Mouse (Mus musculus): ENCODE measurements around the gene Adsl.

The Adsl gene

GRCm38 (mm10) chr15:80941468-80942040 is 6.7 kb upstream of the Adsl start:
- no peak for DNase-seq

GRCm38 (mm10) chr15:80945851-80946250 is 2.4 kb upstream of the Adsl start:
- DNase-seq = peak in 1 of 2 experiments; percentile 37

- no peak for DNase-seq
These were observed 1.1 kb downstream of the Adsl start for GRCm38 (mm10) chr15:80949431-80949830.

- no peak for DNase-seq
These were observed 1.8 kb downstream of the Adsl start for GRCm38 (mm10) chr15:80950055-80950454.

- no peak for DNase-seq
These were observed 5.7 kb downstream of the Adsl start for GRCm38 (mm10) chr15:80953971-80954370.

- DNase-seq = no peak
These were observed 6.6 kb downstream of the Adsl start for GRCm38 (mm10) chr15:80954861-80955260.

- DNase-seq = no peak
These were observed 7.6 kb downstream of the Adsl start for GRCm38 (mm10) chr15:80955836-80956438.

GRCm38 (mm10) chr15:80969371-80969770 is 21.1 kb downstream of the Adsl start:
- DNase-seq = no peak

- no peak for DNase-seq
These were observed 26.0 kb downstream of the Adsl start for GRCm38 (mm10) chr15:80974311-80974710.

- DNase-seq = no peak
These were observed 27.4 kb downstream of the Adsl start for GRCm38 (mm10) chr15:80975666-80976065.

- DNase-seq = peak; percentile 92 to 95
These were observed 29.5 kb downstream of the Adsl start, which contains the start of gene Sgsm3 for GRCm38 (mm10) chr15:80977620-80978334. Gene Sgsm3, plus strand, starts transcription at chr15:80977765.

- DNase-seq = no peak
These were observed 31.3 kb downstream of the Adsl start for GRCm38 (mm10) chr15:80979611-80980010.

GRCm38 (mm10) chr15:80981176-80981575 is 32.9 kb downstream of the Adsl start:
- DNase-seq = no peak

- DNase-seq = no peak
These were observed 35.0 kb downstream of the Adsl start for GRCm38 (mm10) chr15:80983264-80983663.

- DNase-seq = no peak
These were observed 40.0 kb downstream of the Adsl start for GRCm38 (mm10) chr15:80988331-80988730.

- no peak for DNase-seq
These were observed 41.4 kb downstream of the Adsl start for GRCm38 (mm10) chr15:80989712-80990111.

- DNase-seq = no peak
These were observed 46.7 kb downstream of the Adsl start for GRCm38 (mm10) chr15:80994959-80995358.

GRCm38 (mm10) chr15:80996090-80996835 is 48.0 kb downstream of the Adsl start:
- DNase-seq = no peak

- DNase-seq = no peak
These were observed 48.8 kb downstream of the Adsl start for GRCm38 (mm10) chr15:80997077-80997476.

GRCm38 (mm10) chr15:81000419-81001138 is 52.3 kb downstream of the Adsl start:
- no peak for DNase-seq

- DNase-seq = peak; percentile 59 to 68
These were observed 57.9 kb downstream of the Adsl start for GRCm38 (mm10) chr15:81006127-81006735.

GRCm38 (mm10) chr15:81007339-81007738 is 59.0 kb downstream of the Adsl start:
- peak in 1 of 2 experiments; percentile 3 for DNase-seq

All from cerebellum, postnatal 10 days (tissue).